Mouse (Mus musculus): Measurements from ENCODE around the gene Caskin2. TPM values are rescaled to one million over a fixed set of nuclear protein-coding genes. Genes with fewer than 3 reads are reported as not detected.
"Not testable (repeated sequence)": the region's sequence is repeated elsewhere in the genome, so short reads cannot be mapped to it uniquely, and the experiment has no call there.

Gene Caskin2
- total RNA-seq, 2 experiments from 2014 or later = 19.1 to 19.9 TPM

DNA sequence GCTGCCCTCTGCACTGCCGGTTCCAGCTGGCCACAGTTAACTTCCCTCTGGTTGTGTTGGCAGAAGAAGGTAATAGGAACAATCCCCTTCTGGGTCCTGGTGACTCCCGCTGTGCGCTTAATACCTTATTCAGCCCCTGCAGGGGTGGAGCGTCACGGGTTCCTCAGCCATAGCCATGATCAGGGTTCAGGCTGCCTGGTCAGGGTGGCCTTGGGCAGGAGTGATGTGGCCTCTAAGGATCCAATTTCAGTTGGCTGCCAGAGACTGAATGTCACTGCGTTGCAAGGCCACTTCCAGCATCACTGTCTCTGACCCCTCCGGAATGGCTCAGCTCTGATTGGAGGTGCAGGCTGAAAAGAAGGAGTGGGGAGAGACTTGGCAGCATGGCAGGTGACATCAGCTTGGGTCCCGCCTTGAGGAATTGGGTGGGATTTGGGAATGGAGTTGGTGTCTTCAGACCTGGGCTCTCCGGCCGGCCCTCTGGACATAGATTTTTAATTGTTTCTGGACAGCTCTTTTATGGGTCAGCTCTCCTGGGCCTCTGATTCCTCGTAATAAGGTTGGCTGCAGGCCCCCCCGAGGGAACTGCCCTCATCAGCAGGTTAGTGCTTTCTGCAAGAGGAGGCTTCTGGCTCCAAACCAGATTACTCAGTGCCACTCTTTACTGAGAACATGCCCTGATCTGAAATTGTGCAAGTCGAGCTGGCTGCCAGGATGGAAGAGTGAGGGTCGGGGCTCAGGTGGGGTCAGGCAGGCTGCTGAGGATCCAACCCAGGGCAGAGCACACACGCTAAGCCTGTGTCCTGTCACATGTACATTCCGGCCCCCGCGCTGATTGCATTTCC is 37.4 kb downstream of the Caskin2 start:
- intact Hi-C loops (cut with DNase I) = no loop called here
- no peak for DNase-seq (ENCODE audit: low spot score in 2 of 2)

DNA sequence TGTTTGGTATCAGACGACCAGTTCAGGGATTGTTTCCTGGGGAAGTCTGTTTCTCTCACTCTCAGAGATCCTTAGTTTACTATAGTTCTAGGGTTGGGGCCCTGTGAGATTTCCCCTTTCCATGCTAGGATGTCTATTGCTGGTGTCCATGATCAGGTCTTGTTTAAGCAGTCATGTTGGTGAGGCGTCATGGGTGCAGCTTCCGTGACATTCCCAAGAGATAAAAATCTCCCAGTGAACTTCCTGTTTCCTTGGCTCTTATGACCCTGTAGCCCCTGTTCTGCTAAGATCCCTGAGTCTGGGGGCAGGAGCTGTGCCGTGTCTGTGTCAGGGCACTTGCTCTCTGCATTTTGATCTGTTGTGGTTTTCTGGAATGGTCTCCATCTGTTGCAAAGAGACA is 38.8 kb downstream of the Caskin2 start:
- intact Hi-C loops (cut with DNase I) = no loop called here

DNA sequence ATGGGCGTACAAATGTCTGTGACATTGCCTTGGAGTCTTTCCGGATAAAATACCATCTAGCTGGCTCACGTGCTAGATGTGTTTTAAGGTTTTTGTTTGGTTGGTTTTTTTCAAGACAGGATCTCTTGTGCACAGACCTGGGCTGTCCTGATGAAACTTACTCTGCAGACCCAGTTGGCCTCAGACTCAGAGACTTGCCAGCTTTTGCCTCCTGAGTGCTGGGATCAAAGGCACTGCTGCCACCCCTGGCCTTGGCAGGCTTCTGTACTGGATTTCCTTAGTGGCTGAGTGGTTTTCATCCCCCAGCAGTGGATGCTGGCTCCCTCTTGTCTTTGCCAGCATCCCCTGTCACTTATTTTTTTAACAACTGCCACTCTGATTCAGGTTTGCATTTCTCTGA is 44.5 kb downstream of the Caskin2 start:
- DNase-seq (ENCODE audit: low spot score in 2 of 2) = no peak
- intact Hi-C loops (cut with DNase I) = loop anchor here (5.0 kb wide), 2 partner anchors 43 to 47 kb away; partner anchors contain the start of genes Caskin2 and Tsen54

More for the DNA sequence above, 38.8 kb downstream of the Caskin2 start:
- DNase-seq (ENCODE audit: low spot score in 2 of 2) = no peak

DNA sequence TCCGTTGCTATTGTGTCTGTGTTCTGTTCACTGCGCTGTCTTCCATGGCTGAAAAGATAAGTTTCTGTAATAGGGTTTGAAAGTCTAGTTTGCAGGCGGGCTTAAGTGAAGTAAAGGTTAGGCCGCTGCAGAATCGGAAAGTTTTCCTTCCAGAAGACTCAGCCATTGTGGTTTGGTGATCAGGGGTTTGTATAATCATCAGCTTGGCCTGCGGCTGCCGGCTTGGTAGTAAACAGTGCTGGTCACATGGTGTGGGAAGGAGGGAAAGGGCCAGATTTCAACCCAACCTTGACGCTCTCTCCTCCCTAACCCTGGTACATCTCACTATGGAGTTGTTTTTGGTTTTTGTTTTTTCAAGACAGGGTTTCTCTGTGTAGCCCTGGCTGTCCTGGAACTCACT is 46.5 kb downstream of the Caskin2 start:
- DNase-seq (ENCODE audit: low spot score in 2 of 2) = no peak
- intact Hi-C loops (cut with DNase I) = loop anchor here (5.0 kb wide), 2 partner anchors 45 kb away; partner anchors contain the start of genes Caskin2 and Tsen54

DNA sequence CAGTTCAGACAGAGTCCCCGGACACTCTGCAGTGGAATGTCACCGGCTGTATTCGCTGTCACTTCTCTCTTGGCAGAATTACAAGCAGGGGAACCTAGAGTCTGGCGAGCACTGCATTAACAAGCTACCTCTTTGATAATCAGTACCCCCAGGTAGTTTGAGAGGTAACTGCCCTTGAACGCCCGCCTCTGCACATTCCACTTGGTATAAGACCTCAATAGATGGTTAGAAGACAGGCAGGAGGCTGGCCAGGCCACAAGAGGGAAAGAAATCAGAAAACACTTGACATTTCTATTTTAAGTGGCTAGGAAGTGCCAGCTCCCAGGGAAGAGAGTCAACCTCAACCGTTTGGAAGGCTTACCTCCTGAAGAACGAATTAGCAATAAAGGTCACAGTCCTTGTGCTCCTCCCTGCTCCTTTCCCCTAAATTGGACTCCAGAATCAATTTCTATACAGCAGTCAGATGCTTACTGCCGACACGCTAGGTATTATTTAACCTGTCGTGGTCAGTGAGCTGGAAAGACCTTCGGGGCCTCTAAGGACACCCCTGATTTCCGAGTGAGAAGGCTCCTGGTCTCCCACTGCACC is 47.0 kb downstream of the Caskin2 start:
- intact Hi-C loops (cut with DNase I) = loop anchor here (5.0 kb wide), 2 partner anchors 44 to 46 kb away; partner anchors contain the start of genes Caskin2 and Tsen54
- DNase-seq (ENCODE audit: low spot score in 2 of 2) = no peak

DNA sequence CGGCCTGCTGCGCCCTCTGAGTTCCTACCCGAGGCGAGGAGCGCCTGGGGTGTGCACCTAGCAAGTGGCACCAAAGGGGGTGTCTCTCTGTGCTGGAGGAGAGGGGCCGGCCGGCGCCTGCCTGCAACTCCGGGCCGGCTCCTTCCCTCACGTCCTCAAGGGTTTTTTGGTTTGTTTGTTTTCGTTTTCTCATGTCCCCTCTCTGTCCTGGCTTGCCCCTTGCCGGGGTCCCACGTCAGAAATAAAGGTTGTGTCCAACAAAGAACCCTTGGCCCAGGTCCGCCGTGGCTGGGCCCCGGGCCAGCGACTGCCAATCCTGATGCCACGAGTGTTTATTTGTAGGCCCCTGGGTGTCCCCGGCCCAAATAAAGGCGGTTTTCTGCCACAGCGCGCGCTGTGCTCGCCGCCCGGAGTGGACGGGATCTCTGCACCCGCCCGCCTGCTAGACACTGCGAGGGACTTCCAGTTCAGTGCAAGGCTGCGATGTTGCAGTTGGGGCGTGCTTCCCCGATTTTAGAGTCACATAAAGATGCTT is 47.8 kb downstream of the Caskin2 start:
- DNase-seq (ENCODE audit: low spot score in 2 of 2) = no peak
- intact Hi-C loops (cut with DNase I) = loop anchor here (5.0 kb wide), 2 partner anchors 43 to 47 kb away; partner anchors contain the start of genes Caskin2 and Tsen54

DNA sequence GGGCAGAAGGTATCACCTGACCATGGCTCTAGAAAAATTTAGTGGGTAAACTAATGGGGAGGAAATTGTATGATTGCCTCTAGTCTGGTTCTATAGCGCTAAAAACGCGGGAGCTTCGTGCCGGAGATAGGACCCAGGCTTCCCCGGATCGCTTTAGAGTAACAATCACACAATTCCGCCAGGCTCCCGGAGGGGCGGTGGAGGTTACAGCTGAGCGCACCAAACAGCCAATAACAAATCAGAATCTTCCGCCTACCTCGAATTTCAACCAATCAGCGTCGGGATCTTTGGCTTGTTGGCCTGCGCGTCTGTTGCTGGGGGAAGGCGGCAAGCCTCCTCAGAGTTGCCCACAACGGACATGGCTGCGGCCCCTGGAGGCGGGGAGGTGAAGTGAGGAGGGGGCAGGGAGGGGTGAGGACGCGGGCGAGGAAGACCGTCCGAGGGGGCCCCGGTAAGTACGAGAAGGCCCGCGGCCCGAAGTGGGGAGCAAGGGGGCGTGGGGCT is 48.3 kb downstream of the Caskin2 start, which contains the start of gene Tmem94:
Gene Tmem94 (plus strand): TSS at position 331 of the 504 bp plus-strand sequence.
- DNase-seq (ENCODE audit: low spot score in 2 of 2) = peak; percentile 96 to 99
- intact Hi-C loops (cut with DNase I) = loop anchor here (5.0 kb wide), 2 partner anchors 43 to 47 kb away; partner anchors contain the start of genes Caskin2 and Tsen54

DNA sequence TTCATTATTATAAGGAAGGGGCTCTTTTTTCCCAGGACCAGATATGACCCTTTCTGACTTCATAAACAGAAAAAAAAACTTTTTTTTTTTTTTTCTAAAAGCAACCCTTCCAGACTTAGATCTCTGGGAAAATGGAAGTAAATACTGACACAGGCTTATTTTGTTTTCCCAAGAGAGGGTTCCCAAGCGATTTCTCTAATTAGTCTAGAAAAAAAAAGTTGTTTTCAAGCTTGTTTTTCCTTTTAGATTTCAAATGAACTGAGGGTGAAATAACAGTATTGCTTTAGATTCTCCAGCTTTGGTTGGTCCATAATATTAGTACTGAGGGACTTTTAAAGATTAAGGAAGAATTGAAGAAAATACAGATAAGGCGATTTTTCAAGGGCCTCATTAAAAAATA is 48.7 kb downstream of the Caskin2 start:
- DNase-seq (ENCODE audit: low spot score in 2 of 2) = no peak
- intact Hi-C loops (cut with DNase I) = loop anchor here (5.0 kb wide), 2 partner anchors 42 to 48 kb away; partner anchors contain the start of genes Caskin2 and Tsen54

DNA sequence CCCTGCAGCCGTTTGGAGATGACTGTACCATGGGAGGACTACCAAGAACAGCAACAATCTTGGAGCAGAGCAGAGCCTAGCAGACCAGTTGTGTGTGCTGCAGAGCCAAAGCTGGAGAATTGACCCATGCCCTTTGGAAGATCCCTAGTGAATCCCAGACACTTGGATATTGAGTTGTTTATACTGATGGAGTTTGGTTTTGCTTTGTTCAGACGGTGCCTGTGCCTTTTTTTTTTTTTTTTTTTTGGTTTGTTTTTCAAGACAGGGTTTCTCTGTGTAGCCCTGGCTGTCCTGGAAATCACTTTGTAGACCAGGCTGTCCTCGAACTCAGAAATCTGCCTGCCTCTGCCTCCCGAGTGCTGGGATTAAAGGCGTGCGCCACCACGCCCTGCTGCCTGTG is 51.3 kb downstream of the Caskin2 start:
- DNase-seq (ENCODE audit: low spot score in 2 of 2); intact Hi-C loops (cut with DNase I): not testable (repeated sequence)

DNA sequence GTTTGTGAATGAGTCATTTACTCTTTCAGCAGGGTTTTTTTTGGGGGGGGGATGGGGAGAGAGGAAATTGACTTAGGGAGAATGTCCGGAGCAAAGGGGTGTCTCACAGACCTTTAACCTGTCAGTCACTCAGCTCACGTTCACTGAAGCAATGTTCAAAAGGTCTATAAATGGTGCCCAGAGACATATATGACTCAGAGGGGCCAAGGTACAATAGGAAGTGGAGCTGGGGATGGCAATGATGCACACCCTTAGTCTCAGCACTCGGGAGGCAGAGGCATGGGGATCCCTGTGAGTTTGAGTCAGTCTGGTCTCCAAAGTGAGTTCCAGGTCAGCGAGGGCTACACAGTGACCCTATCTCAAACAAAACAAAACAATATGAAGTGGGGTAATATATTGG is 60.0 kb downstream of the Caskin2 start:
- intact Hi-C loops (cut with DNase I) = no loop called here
- no peak for DNase-seq (ENCODE audit: low spot score in 2 of 2)

DNA sequence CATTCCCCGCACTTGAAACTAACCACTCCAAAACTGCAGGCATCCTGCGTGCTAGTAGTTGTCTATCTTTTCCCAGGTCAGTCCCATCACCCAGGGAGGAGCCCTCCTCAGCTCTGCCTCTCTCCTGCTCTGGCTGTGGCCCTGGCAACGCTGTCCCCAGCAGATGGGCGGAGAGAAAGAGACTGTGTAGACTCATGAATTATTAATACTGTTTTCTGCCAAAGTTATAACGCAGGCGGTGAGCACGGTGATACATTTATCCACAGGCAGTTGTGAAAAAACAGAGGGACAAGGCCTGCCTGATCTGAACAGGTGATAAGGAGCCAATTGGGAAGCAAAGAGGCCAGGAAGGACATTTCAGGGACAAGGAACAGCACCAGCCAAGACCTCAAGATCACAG is 60.8 kb downstream of the Caskin2 start:
- intact Hi-C loops (cut with DNase I) = no loop called here
- no peak for DNase-seq (ENCODE audit: low spot score in 2 of 2)

DNA sequence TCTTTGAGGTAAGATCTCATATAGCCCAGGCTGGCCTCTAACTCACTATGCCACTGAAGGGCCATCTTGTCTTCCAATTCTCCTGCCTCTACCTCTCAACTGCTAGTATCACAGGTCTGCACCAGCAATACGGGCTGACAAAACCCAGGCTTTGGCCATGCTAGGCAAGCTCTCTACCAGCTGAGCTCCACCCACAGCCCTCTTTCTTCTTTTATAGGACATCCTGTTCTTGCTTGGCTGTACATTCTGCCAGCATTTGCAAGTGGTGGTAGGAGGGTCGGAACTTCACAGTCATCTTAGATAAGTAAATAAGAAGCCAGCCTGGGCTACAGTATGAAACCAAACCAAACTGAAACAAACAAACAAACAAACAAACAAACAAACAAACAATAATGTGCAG is 61.7 kb downstream of the Caskin2 start:
- intact Hi-C loops (cut with DNase I) = no loop called here
- no peak for DNase-seq (ENCODE audit: low spot score in 2 of 2)

DNA sequence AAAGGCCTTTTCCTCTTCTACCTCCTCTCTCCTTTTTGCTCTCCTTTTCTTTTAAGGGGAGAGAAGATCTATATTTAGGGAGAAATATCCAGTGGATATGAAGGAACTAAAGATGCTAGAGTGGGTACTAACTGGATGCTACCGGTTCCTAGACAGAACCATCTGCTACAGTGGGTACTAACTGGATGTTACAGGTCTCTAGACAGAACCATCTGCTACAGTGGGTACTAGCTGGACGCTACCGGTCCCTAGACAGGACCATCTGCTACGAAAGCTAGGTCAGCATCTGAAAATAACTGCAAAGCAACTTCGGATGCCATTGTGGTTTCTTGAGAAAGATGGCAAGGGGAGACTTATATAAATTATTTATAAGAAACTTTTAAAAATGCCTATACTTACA is 63.6 kb downstream of the Caskin2 start:
- intact Hi-C loops (cut with DNase I) = no loop called here
- no peak for DNase-seq (ENCODE audit: low spot score in 2 of 2)

Small RNA genes lying within 50 kb of the gene (microRNA-seq; reads per million reads assigned to microRNA genes)
- gene Mir5621 = 3.3 reads per million, percentile 7 among the genes with 10 or more reads in this experiment

Other genes starting within 250 kb of the Caskin2 start
- gene Nup85, start 249.2 kb downstream of the Caskin2 start, total RNA-seq (2021) = 10 to 100 TPM; 41.6 to 49.9 TPM
- gene Mrps7, start 209.7 kb downstream of the Caskin2 start, total RNA-seq (2021) = 10 to 100 TPM; 49.8 to 57.9 TPM
- gene Gga3, start 209.6 kb downstream of the Caskin2 start, total RNA-seq (2021) = 10 to 100 TPM; 70.2 to 74.3 TPM
- 10 to 100 TPM; 15.1 to 18.1 TPM for gene Mif4gd, start 200.7 kb downstream of the Caskin2 start, total RNA-seq (2021)
- gene Slc25a19, start 185.3 kb downstream of the Caskin2 start, total RNA-seq (2021) = 10 to 100 TPM; 56.8 to 60.1 TPM
- gene Grb2, start 105.0 kb downstream of the Caskin2 start, total RNA-seq (2021) = 100 to 1,000 TPM; 175 to 190 TPM
- gene Tmem94, start 48.2 kb downstream of the Caskin2 start, total RNA-seq (2021) = 10 to 100 TPM; 54.9 to 69.9 TPM
- 10 to 100 TPM; 10.6 to 16.0 TPM for gene Tsen54, start 1.1 kb upstream of the Caskin2 start, total RNA-seq (2021)
- 1 to 10 TPM; 2.6 to 3.9 TPM for gene Llgl2, start 10.4 kb upstream of the Caskin2 start, total RNA-seq (2021)
- under 1 TPM; 0.34 to 0.52 TPM for gene Myo15b, start 44.8 kb upstream of the Caskin2 start, total RNA-seq (2021)
- not detected for gene Smim5, start 86.3 kb upstream of the Caskin2 start, total RNA-seq (2021)
- not detected for gene Smim6, start 98.4 kb upstream of the Caskin2 start, total RNA-seq (2021)
- gene Sap30bp, start 119.6 kb upstream of the Caskin2 start, total RNA-seq (2021) = 10 to 100 TPM; 47.6 to 48.3 TPM
- gene Recql5, start 119.8 kb upstream of the Caskin2 start, total RNA-seq (2021) = 10 to 100 TPM; 23.4 to 30.7 TPM
- gene Itgb4, start 161.1 kb upstream of the Caskin2 start, total RNA-seq (2021) = 1 to 10 TPM; 5.1 to 7.3 TPM
- gene Galk1, start 199.1 kb upstream of the Caskin2 start, total RNA-seq (2021) = 10 to 100 TPM; 15.8 to 18.6 TPM
- gene H3f3b, start 214.3 kb upstream of the Caskin2 start, total RNA-seq (2021) = 100 to 1,000 TPM; 253 to 254 TPM
- 10 to 100 TPM; 18.9 to 27.0 TPM for gene Unk, start 216.7 kb upstream of the Caskin2 start, total RNA-seq (2021)